Mouse (Mus musculus): ENCODE data around the gene 9530068E07Rik.

Gene 9530068E07Rik

DNA sequence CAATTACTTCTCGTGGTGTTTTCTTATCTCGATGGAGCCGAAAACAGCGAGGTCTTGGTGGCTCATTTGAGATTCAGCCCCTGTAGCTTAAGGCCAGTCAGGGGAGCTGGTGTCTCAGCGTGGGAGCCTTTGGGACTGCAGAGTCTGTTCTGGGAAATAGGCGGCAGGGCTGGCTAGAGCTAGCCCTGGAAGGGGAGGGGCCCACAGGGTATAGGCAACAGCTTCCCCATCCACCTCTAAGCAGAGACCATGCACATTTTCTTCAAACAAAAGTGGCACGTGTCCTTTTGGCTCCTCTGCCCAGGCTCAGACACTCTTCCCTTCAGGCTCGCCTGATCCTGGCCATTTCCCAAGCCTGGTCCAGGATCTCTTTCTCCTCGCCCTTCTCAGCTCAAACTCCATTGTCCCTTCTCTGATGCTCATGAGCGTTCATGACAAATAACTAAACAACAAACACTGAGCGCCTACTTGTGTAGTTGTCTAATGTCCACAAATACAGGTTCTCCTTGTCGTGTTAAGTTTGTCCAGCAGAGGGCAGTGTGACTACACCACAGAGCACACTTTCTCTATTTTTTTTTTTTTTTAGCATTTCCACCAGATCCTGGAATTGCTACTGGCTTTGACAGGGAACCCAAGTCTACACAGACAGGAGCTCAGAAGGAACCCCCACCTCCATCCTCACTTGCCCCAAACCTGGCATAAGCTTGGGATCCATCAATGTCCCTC, 25.0 kb downstream of the 9530068E07Rik start:
- DNase-seq (ENCODE audit: low read depth, low spot score) = peak; percentile 80

DNA sequence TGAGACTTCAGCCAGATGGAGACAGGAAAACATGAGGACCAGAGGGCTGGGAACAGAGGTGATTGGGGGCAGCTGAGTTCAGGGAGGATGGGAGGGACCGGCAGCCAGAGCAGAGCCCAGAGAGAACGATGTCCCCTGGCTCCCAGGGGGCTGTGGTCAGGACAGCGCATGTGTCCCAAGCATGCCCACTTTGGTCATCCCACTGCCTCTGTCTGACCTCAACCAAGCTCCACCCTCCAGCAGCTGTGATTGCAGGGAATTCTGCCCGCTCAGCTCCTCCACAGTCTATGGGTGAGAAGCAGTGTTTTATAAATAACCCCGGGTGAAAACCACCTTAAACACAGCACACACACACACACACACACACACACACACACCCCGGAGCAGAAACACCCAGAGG, 33.2 kb downstream of the 9530068E07Rik start:
- no peak for DNase-seq (ENCODE audit: low read depth, low spot score)

DNA sequence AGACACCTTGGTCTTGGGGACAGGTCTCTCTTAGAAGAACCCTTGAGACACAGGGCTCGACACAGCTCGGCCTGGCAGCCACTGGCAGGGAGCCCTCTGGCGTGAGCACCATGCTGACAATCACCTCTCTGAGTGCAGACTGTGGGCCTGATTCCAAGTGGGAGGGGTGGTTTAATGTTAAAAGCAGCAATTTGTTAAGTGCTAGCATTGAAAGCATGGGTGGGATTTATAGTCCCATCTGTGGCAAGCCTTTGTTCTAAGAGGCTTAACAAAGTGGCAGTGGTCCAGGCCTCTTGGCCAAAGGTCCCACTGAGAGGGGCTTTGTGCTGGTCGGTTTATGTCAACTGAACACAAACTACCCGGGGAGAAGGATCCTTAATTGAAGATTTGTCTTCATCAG, 35.4 kb downstream of the 9530068E07Rik start:
- no peak for DNase-seq (ENCODE audit: low read depth, low spot score)

DNA sequence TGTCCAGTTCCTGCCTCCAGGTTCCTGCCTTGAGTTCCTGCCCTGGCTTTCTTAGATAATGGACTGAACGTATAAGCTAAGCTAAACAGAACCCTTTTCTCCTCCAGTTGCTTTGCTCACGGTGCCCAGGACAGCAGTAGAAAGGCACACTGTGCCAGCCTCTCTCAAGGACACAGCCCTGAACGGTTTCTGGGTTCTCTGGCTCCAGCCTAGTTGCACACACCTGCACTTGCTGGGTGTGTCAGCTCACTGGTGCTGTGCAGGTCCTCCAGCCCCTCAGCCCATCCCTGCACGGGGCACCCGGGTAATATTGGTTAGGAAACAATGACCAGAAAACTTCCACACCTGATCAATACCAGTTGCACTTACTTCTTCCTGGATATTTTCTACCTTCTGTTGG, 35.9 kb downstream of the 9530068E07Rik start:
- DNase-seq (ENCODE audit: low read depth, low spot score) = no peak

DNA sequence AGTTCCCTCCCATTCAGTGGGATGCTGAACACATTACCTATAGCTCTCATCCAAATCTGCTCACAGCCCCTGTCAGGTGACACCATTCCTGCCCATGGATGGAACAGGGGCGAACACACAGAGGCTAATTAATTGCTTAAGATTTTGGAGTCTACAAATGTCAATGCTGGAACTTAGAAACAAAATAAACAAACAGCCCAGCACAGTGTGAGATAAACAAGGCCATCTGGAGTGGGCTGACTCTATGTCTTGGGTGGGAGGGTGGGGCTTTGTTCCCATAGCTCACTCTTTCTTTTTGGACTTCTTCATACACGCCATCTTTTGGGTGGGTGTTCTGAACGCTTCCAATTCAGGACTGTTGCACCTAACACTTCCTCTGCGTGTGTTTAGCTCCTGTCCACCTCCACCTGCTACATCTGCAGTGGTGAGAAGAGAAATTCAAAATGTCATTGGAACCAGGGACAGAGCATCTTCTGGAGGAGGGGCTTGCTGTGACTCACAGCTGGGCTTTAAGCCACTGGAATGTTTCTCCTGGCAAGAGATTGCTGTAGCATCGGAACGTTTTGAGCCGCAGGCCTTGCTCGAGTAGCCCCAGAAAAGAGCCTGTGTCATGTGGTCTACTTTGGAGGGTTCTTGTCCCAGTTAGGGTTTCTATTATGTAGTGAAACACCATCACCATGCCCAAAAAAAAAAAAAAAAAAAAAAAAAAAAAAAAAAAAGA, 37.0 kb downstream of the 9530068E07Rik start:
- DNase-seq (ENCODE audit: low read depth, low spot score) = no peak

DNA sequence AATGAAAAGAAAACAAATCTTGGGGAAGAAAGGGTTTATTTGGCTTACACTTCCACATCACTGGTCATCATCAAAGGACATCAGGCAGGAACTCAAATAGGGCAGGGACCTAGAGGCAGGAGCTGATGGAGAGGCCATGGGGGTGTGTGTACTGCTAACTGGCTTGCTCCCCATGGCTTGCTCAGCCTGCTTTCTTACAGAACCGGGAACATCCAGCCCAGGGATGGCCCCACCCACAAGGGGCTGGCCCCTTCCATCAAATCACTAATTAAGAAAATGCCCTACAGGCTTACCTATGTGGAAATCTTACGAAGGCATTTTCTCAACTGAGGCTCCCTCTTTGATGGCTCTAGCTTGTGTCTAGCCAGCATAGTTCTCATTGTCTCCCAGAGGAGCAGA, 37.6 kb downstream of the 9530068E07Rik start:
- DNase-seq (ENCODE audit: low read depth, low spot score) = peak; percentile 13

DNA sequence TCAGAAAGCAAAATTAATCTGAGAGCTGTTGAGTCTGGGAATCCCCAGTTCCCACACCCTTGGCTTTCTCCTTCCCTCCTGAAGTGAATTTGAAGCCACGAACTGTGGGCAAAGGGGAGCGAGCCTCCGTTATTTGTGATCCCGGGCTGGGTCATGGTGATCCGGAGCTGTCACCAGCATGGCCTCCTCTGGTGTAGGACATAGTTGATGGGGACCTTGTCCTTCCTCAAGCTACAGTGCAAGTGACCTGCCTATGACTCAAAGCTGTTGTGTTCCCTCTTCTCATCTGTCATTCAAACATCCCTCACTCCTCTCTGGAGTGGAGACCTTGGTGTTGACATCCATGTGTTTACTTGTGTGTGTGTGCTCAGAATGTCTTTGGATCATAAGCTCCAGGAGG, 39.2 kb downstream of the 9530068E07Rik start:
- DNase-seq (ENCODE audit: low read depth, low spot score) = no peak

DNA sequence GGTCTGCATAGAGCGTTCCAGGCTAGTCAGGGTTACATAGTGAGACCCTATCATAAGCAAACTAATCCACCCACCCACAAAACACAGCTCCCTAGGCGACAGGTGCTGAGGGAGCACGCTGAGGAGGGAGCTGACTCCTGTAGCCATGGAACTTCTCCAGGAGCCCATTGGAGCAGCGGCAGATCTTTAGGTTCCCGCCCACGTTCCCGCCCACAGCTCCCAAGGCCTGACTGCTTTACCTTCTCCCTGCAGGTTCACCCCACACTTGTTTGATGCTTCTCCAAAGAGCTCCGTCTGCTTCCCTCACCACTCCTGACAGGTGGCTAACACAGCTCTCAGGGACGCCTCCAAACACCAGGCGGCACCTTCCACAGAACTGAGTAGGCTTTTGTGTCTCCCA, 40.9 kb downstream of the 9530068E07Rik start:
- peak; percentile 73 for DNase-seq (ENCODE audit: low read depth, low spot score)

DNA sequence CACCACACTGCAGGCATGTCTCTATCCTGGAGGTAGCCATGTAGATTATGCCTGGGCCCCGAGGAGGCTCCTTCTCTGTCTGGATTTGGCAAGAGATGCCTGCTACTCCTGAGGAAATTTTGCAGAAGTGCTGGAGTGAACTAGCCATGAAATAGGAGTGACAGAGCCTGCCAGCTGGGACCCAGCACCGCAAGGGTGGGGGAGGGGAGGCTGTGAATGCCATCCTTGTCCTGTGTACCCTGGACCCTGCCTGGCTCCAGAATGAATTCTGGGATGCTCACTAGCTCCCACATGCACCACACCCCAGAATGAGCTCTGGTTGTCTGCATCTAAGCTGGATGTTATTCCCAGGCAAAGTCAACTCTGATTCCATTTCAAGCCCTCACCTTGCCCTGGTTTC, 44.9 kb downstream of the 9530068E07Rik start:
- no peak for DNase-seq (ENCODE audit: low read depth, low spot score)

DNA sequence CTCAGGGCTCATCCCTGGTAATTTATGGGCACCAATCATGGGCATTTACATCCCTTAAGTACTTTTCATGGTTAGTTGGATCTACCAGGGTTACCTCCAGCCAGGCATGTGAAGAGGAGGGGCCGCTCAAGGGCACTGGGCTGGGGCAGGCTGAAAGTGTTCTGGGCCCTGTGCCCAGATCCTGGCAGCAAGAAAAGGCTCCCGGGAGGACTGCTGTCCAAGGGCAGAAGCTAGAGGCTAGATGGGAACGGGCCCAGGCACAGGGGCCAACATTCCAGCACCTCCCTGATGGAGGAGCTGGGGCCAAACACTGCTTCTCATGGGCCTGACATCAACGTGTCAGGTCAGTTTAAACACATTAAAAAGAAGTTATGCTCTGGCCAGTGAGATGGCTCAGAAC, 51.0 kb downstream of the 9530068E07Rik start:
- DNase-seq (ENCODE audit: low read depth, low spot score) = no peak

DNA sequence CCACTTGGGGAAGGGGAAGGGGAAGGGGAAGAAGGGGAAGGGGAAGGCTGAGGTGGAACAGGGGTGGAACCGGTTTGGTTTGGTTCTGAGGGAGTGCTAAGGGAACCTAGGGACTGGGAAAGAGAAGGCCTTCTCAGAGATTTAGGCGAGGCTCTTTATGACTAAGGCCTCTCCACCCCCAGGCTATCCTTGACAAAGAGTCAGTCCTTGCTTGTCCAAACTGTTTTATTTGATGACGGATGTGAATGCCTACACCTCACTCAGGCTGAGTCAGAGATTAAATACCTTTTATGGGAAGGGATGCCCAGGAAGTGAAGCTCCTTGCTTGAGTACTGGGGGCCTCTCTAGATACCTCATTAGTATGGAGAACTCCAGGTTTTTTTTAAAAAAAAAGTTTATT, 52.8 kb downstream of the 9530068E07Rik start:
- peak; percentile 76 for DNase-seq (ENCODE audit: low read depth, low spot score)

DNA sequence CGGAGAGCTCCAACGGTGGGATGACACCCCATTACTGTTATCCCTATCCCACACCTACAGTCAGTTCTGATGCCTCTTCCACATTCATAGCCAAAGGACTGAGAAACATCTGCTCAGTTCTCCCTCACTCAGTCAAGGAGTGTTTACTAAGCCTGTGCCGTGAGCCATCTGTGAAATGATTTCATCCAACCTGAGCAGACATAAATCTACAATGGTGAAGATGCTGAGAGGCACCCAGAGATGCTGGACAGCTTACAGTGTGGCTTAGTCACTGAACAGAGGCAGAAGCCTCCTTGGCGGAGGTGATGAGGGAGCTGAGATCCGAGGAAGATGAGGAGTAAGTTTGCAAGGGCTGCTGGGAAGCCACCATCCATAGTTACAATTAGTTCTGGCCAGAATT, 62.1 kb downstream of the 9530068E07Rik start:
- no peak for DNase-seq (ENCODE audit: low read depth, low spot score)
